Mouse (Mus musculus): Measurements from ENCODE around the gene Ccm2. TPM values are rescaled to one million over a fixed set of nuclear protein-coding genes. Genes with fewer than 3 reads are reported as not detected.

Gene Ccm2
- total RNA-seq, 1 experiment from 2014 or later, result 172 TPM

- ATAC-seq (replicated peaks; ENCODE audit: insufficient number of reproducible peaks, low FRiP score, low TSS enrichment, poor library complexity, severe bottlenecking), result no peak
Observed at GRCm38 (mm10) chr11:6527256-6528185, 19.2 kb upstream of the Ccm2 start.

- peak; percentile 77 for ATAC-seq (replicated peaks; ENCODE audit: insufficient number of reproducible peaks, low FRiP score, low TSS enrichment, poor library complexity, severe bottlenecking)
Observed at GRCm38 (mm10) chr11:6528186-6529006, 18.3 kb upstream of the Ccm2 start.

- ATAC-seq (replicated peaks; ENCODE audit: insufficient number of reproducible peaks, low FRiP score, low TSS enrichment, poor library complexity, severe bottlenecking), result no peak
Observed at GRCm38 (mm10) chr11:6529961-6530360, 16.7 kb upstream of the Ccm2 start.

GRCm38 (mm10) chr11:6530746-6531145 is 15.9 kb upstream of the Ccm2 start:
- no peak for ATAC-seq (replicated peaks; ENCODE audit: insufficient number of reproducible peaks, low FRiP score, low TSS enrichment, poor library complexity, severe bottlenecking)

GRCm38 (mm10) chr11:6544683-6545082 is 2.0 kb upstream of the Ccm2 start:
- ATAC-seq (replicated peaks; ENCODE audit: insufficient number of reproducible peaks, low FRiP score, low TSS enrichment, poor library complexity, severe bottlenecking), result no peak

- no peak for ATAC-seq (replicated peaks; ENCODE audit: insufficient number of reproducible peaks, low FRiP score, low TSS enrichment, poor library complexity, severe bottlenecking)
Observed at GRCm38 (mm10) chr11:6545186-6545856, 1.4 kb upstream of the Ccm2 start.

GRCm38 (mm10) chr11:6545857-6546192 is 862 bp upstream of the Ccm2 start:
- ATAC-seq (replicated peaks; ENCODE audit: insufficient number of reproducible peaks, low FRiP score, low TSS enrichment, poor library complexity, severe bottlenecking), result no peak

GRCm38 (mm10) chr11:6547037-6547680 is 472 bp downstream of the Ccm2 start:
- ATAC-seq (replicated peaks; ENCODE audit: insufficient number of reproducible peaks, low FRiP score, low TSS enrichment, poor library complexity, severe bottlenecking), result peak; percentile 51

- ATAC-seq (replicated peaks; ENCODE audit: insufficient number of reproducible peaks, low FRiP score, low TSS enrichment, poor library complexity, severe bottlenecking), result no peak
Observed at GRCm38 (mm10) chr11:6547696-6548325, 1.1 kb downstream of the Ccm2 start.

GRCm38 (mm10) chr11:6549770-6550169 is 3.1 kb downstream of the Ccm2 start:
- no peak for ATAC-seq (replicated peaks; ENCODE audit: insufficient number of reproducible peaks, low FRiP score, low TSS enrichment, poor library complexity, severe bottlenecking)

- ATAC-seq (replicated peaks; ENCODE audit: insufficient number of reproducible peaks, low FRiP score, low TSS enrichment, poor library complexity, severe bottlenecking), result no peak
Observed at GRCm38 (mm10) chr11:6550201-6550600, 3.5 kb downstream of the Ccm2 start.

- ATAC-seq (replicated peaks; ENCODE audit: insufficient number of reproducible peaks, low FRiP score, low TSS enrichment, poor library complexity, severe bottlenecking), result no peak
Observed at GRCm38 (mm10) chr11:6558234-6558633, 11.5 kb downstream of the Ccm2 start.

GRCm38 (mm10) chr11:6559996-6560395 is 13.3 kb downstream of the Ccm2 start:
- ATAC-seq (replicated peaks; ENCODE audit: insufficient number of reproducible peaks, low FRiP score, low TSS enrichment, poor library complexity, severe bottlenecking), result no peak

- ATAC-seq (replicated peaks; ENCODE audit: insufficient number of reproducible peaks, low FRiP score, low TSS enrichment, poor library complexity, severe bottlenecking), result peak; percentile 65
Observed at GRCm38 (mm10) chr11:6560655-6561360, 14.1 kb downstream of the Ccm2 start.

- ATAC-seq (replicated peaks; ENCODE audit: insufficient number of reproducible peaks, low FRiP score, low TSS enrichment, poor library complexity, severe bottlenecking), result no peak
Observed at GRCm38 (mm10) chr11:6561474-6561873, 14.8 kb downstream of the Ccm2 start.

GRCm38 (mm10) chr11:6562359-6562758 is 15.7 kb downstream of the Ccm2 start:
- ATAC-seq (replicated peaks; ENCODE audit: insufficient number of reproducible peaks, low FRiP score, low TSS enrichment, poor library complexity, severe bottlenecking), result peak; percentile 73

GRCm38 (mm10) chr11:6563201-6563600 is 16.5 kb downstream of the Ccm2 start:
- no peak for ATAC-seq (replicated peaks; ENCODE audit: insufficient number of reproducible peaks, low FRiP score, low TSS enrichment, poor library complexity, severe bottlenecking)

GRCm38 (mm10) chr11:6566496-6566895 is 19.8 kb downstream of the Ccm2 start:
- no peak for ATAC-seq (replicated peaks; ENCODE audit: insufficient number of reproducible peaks, low FRiP score, low TSS enrichment, poor library complexity, severe bottlenecking)
